Mouse (Mus musculus): ENCODE measurements around the gene Acvr1b.

Acvr1b gene

GRCm38 (mm10) chr15:101197497-101198179, 23.8 kb downstream of the Acvr1b start:
- DNase-seq (ENCODE audit: low spot score), result no peak

GRCm38 (mm10) chr15:101198218-101198617, 24.4 kb downstream of the Acvr1b start:
- DNase-seq (ENCODE audit: low spot score), result peak; percentile 68

- DNase-seq (ENCODE audit: low spot score), result no peak
Measured at GRCm38 (mm10) chr15:101198850-101199249, 25.0 kb downstream of the Acvr1b start.

- no peak for DNase-seq (ENCODE audit: low spot score)
Measured at GRCm38 (mm10) chr15:101200777-101201295, 27.0 kb downstream of the Acvr1b start.

- DNase-seq (ENCODE audit: low spot score), result no peak
Measured at GRCm38 (mm10) chr15:101201414-101201813, 27.5 kb downstream of the Acvr1b start.

- no peak for DNase-seq (ENCODE audit: low spot score)
Measured at GRCm38 (mm10) chr15:101203673-101204072, 29.8 kb downstream of the Acvr1b start.

- DNase-seq (ENCODE audit: low spot score), result no peak
Measured at GRCm38 (mm10) chr15:101204781-101205180, 30.9 kb downstream of the Acvr1b start.

- peak; percentile 65 for DNase-seq (ENCODE audit: low spot score)
Measured at GRCm38 (mm10) chr15:101210228-101210627, 36.4 kb downstream of the Acvr1b start.

GRCm38 (mm10) chr15:101210998-101211613, 37.2 kb downstream of the Acvr1b start:
- DNase-seq (ENCODE audit: low spot score), result no peak

- DNase-seq (ENCODE audit: low spot score), result no peak
Measured at GRCm38 (mm10) chr15:101212435-101212834, 38.6 kb downstream of the Acvr1b start.

- no peak for DNase-seq (ENCODE audit: low spot score)
Measured at GRCm38 (mm10) chr15:101215136-101215535, 41.3 kb downstream of the Acvr1b start.

- no peak for DNase-seq (ENCODE audit: low spot score)
Measured at GRCm38 (mm10) chr15:101216036-101216435, 42.2 kb downstream of the Acvr1b start.

GRCm38 (mm10) chr15:101220905-101221297, 47.0 kb downstream of the Acvr1b start:
- no peak for DNase-seq (ENCODE audit: low spot score)

- DNase-seq (ENCODE audit: low spot score), result peak; percentile 89
Measured at GRCm38 (mm10) chr15:101221298-101222104, 47.6 kb downstream of the Acvr1b start.

GRCm38 (mm10) chr15:101222897-101223482, 49.1 kb downstream of the Acvr1b start:
- DNase-seq (ENCODE audit: low spot score), result no peak

- no peak for DNase-seq (ENCODE audit: low spot score)
Measured at GRCm38 (mm10) chr15:101223596-101223995, 49.7 kb downstream of the Acvr1b start.

- peak; percentile 82 for DNase-seq (ENCODE audit: low spot score)
Measured at GRCm38 (mm10) chr15:101224006-101224906, 50.4 kb downstream of the Acvr1b start, which contains the start of gene Grasp. Grasp (plus strand) TSS chr15:101224188.

GRCm38 (mm10) chr15:101224977-101225376, 51.1 kb downstream of the Acvr1b start:
- DNase-seq (ENCODE audit: low spot score), result no peak

GRCm38 (mm10) chr15:101227971-101228370, 54.1 kb downstream of the Acvr1b start:
- DNase-seq (ENCODE audit: low spot score), result no peak

GRCm38 (mm10) chr15:101228866-101229590, 55.2 kb downstream of the Acvr1b start:
- DNase-seq (ENCODE audit: low spot score), result no peak
